In the genomic region with DNA sequence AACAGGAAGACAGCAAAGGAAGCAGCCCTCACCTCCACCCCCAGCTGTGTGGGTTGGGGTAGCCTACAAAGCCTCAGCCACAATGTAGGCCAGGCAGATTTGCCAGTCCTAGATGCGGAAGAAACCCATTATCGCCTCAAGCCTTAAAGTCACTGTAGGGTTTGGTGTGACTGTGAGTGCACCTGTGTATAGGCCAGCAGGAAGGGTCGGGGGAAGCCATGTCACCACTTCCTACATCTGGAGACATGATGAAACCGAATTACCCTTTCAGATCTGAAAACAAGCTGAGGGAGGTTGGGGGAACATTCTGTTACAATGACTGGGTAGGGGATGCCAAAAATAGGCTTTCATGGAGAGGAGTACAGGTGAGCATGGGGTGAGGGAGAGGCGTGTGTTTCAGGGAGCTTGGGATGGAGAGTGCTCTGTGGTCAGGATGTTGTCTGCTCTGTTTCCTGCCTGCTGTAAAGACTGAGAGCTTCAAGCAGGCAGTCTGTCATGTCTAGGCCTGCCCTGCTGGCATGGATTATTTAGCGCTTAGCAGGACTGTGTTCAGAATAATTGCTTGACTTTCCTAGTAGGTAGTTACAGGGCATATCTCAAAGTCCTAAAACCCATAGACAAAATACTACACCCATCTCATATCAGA, we compare ENCODE assay signal across 13 mouse cellular contexts.
DNase-seq lines count a peak whose midpoint lies in the region; ATAC-seq lines count a peak whose summit lies in the region.
"Had no signal": no experiment of that assay in that cellular context is flagged by ENCODE, and none has a peak within 500 bp of the region (broad histone marks: within the 10 kb centered on the region; RNA-seq: fewer than 3 reads in every experiment).

No protein-coding gene starts in this region.

- peak; percentile 58; the same call in 1 of the 2 replicates for ATAC-seq in kidney, embryonic 15.5 days (replicated peaks; ENCODE audit: low FRiP score)
- ATAC-seq in hematopoietic stem cell, adult 5-6 weeks (replicated peaks in 1 of 2; ENCODE audit: insufficient read depth in 1 of 2, low FRiP score in 2 of 2, low TSS enrichment in 1 of 2, low read depth in 1 of 2, poor library complexity in 2 of 2, severe bottlenecking in 2 of 2) = peak; percentile 48 to 53; a peak in 2 of 4 replicates
- ATAC-seq: midbrain, embryonic 13.5 days had no signal

- no peaks in the 10 kb centered on the region for H3K27me3 ChIP-seq in kidney, embryonic 15.5 days
- H3K27me3 ChIP-seq: hindbrain, embryonic 13.5 days; liver, embryonic 15.5 days; midbrain, embryonic 13.5 days had no signal

- no peak overlapping the region for H3K27ac ChIP-seq in kidney, embryonic 15.5 days
- H3K27ac ChIP-seq: heart, embryonic 10.5 days; hindbrain, embryonic 13.5 days; liver, embryonic 15.5 days; midbrain, embryonic 13.5 days had no signal

- H3K9me3 ChIP-seq in kidney, embryonic 15.5 days (replicated peaks) = 0 out of 2 replicates have a peak, but pooled peaks cover 3% of the 10 kb centered on the region
- H3K9me3 ChIP-seq: heart, embryonic 10.5 days; hindbrain, embryonic 13.5 days; liver, embryonic 15.5 days; midbrain, embryonic 13.5 days had no signal

- no peak overlapping the region for H3K4me2 ChIP-seq in kidney, embryonic 15.5 days
- H3K4me2 ChIP-seq: hindbrain, embryonic 13.5 days; liver, embryonic 15.5 days; midbrain, embryonic 13.5 days had no signal

- H3K4me3 ChIP-seq in kidney, embryonic 15.5 days (replicated peaks) = no peak overlapping the region
- H3K4me3 ChIP-seq: heart, embryonic 10.5 days; hindbrain, embryonic 13.5 days; liver, embryonic 15.5 days; midbrain, embryonic 13.5 days had no signal

- 66% methylated on average over 6 of the region's 6 CpGs for WGBS in kidney, embryonic 15.5 days

- 0 out of 2 replicates have a peak, but pooled peaks cover 6% of the 10 kb centered on the region for H3K4me1 ChIP-seq in kidney, embryonic 15.5 days
- H3K4me1 ChIP-seq: heart, embryonic 10.5 days; hindbrain, embryonic 13.5 days; liver, embryonic 15.5 days; midbrain, embryonic 13.5 days had no signal

- no peak overlapping the region for H3K9ac ChIP-seq in kidney, embryonic 15.5 days
- H3K9ac ChIP-seq: hindbrain, embryonic 13.5 days; liver, embryonic 15.5 days; midbrain, embryonic 13.5 days had no signal

- DNase-seq in kidney, postnatal 25 days = no peak
- peak; percentile 25 for DNase-seq in R1 (ENCODE audit: low read depth, low spot score)
- DNase-seq in thymus, postnatal 25 days = peak; percentile 82
- no peak for DNase-seq in neural tube, embryonic 10.5 days (ENCODE audit: extremely low spot score, low spot score)
- DNase-seq in ovary, postnatal 14 days (ENCODE audit: low spot score) = no peak
- DNase-seq: cerebellum, adult 18-20 months; kidney, adult 8-10 months had no signal

- H3K36me3 ChIP-seq in kidney, embryonic 15.5 days = no peaks in the 10 kb centered on the region
- H3K36me3 ChIP-seq: heart, embryonic 10.5 days; hindbrain, embryonic 13.5 days; liver, embryonic 15.5 days; midbrain, embryonic 13.5 days had no signal

Comparison
In these comparisons a context has a peak if more than half of its experiments do, and no peak if none do; other contexts are left out.
1. DNase-seq: peak in R1 (single experiment) and thymus, postnatal 25 days (single experiment); none in kidney, postnatal 25 days (0 of 2), neural tube, embryonic 10.5 days (single experiment) and ovary, postnatal 14 days (single experiment).